Mouse (Mus musculus): ENCODE measurements around the gene Abl1.

Gene Abl1

GRCm38 (mm10) chr2:31689045-31689444 is 869 bp downstream of the Abl1 start:
- no peak for DNase-seq (ENCODE audit: low spot score in 2 of 2)

GRCm38 (mm10) chr2:31690063-31690462 is 1.9 kb downstream of the Abl1 start:
- no peak for DNase-seq (ENCODE audit: low spot score in 2 of 2)

- no peak for DNase-seq (ENCODE audit: low spot score in 2 of 2)
Measured at GRCm38 (mm10) chr2:31698209-31698608, 10.0 kb downstream of the Abl1 start.

GRCm38 (mm10) chr2:31700545-31701446 is 12.6 kb downstream of the Abl1 start:
- no peak for DNase-seq (ENCODE audit: low spot score in 2 of 2)

- no peak for DNase-seq (ENCODE audit: low spot score in 2 of 2)
Measured at GRCm38 (mm10) chr2:31703226-31703625, 15.1 kb downstream of the Abl1 start.

GRCm38 (mm10) chr2:31705914-31706313 is 17.7 kb downstream of the Abl1 start:
- no peak for DNase-seq (ENCODE audit: low spot score in 2 of 2)

GRCm38 (mm10) chr2:31706531-31706930 is 18.4 kb downstream of the Abl1 start:
- no peak for DNase-seq (ENCODE audit: low spot score in 2 of 2)

- DNase-seq (ENCODE audit: low spot score in 2 of 2): no peak
Measured at GRCm38 (mm10) chr2:31712716-31713115, 24.5 kb downstream of the Abl1 start.

GRCm38 (mm10) chr2:31713813-31714212 is 25.6 kb downstream of the Abl1 start:
- DNase-seq (ENCODE audit: low spot score in 2 of 2): no peak

- no peak for DNase-seq (ENCODE audit: low spot score in 2 of 2)
Measured at GRCm38 (mm10) chr2:31714780-31715179, 26.6 kb downstream of the Abl1 start.

GRCm38 (mm10) chr2:31715985-31716384 is 27.8 kb downstream of the Abl1 start:
- DNase-seq (ENCODE audit: low spot score in 2 of 2): peak; percentile 76

- DNase-seq (ENCODE audit: low spot score in 2 of 2): no peak
Measured at GRCm38 (mm10) chr2:31719202-31719880, 31.2 kb downstream of the Abl1 start.

GRCm38 (mm10) chr2:31719944-31720343 is 31.8 kb downstream of the Abl1 start:
- DNase-seq (ENCODE audit: low spot score in 2 of 2): no peak

- DNase-seq (ENCODE audit: low spot score in 2 of 2): no peak
Measured at GRCm38 (mm10) chr2:31720783-31721182, 32.6 kb downstream of the Abl1 start.

GRCm38 (mm10) chr2:31724730-31725490 is 36.7 kb downstream of the Abl1 start:
- DNase-seq (ENCODE audit: low spot score in 2 of 2): no peak

- no peak for DNase-seq (ENCODE audit: low spot score in 2 of 2)
Measured at GRCm38 (mm10) chr2:31727576-31728277, 39.6 kb downstream of the Abl1 start.

- no peak for DNase-seq (ENCODE audit: low spot score in 2 of 2)
Measured at GRCm38 (mm10) chr2:31730640-31731039, 42.5 kb downstream of the Abl1 start.

GRCm38 (mm10) chr2:31732497-31732896 is 44.3 kb downstream of the Abl1 start:
- no peak for DNase-seq (ENCODE audit: low spot score in 2 of 2)

GRCm38 (mm10) chr2:31733558-31733957 is 45.4 kb downstream of the Abl1 start:
- no peak for DNase-seq (ENCODE audit: low spot score in 2 of 2)

GRCm38 (mm10) chr2:31739041-31739440 is 50.9 kb downstream of the Abl1 start:
- DNase-seq (ENCODE audit: low spot score in 2 of 2): no peak

GRCm38 (mm10) chr2:31741728-31742127 is 53.6 kb downstream of the Abl1 start:
- DNase-seq (ENCODE audit: low spot score in 2 of 2): no peak

- DNase-seq (ENCODE audit: low spot score in 2 of 2): no peak
Measured at GRCm38 (mm10) chr2:31742134-31742533, 54.0 kb downstream of the Abl1 start.
